Mouse (Mus musculus): ENCODE results near the gene Tsx. TPM values are rescaled to one million over a fixed set of nuclear protein-coding genes. Genes with fewer than 3 reads are reported as not detected.

Tsx gene
- total and polyA plus RNA-seq, 3 experiments, result not detected

DNA sequence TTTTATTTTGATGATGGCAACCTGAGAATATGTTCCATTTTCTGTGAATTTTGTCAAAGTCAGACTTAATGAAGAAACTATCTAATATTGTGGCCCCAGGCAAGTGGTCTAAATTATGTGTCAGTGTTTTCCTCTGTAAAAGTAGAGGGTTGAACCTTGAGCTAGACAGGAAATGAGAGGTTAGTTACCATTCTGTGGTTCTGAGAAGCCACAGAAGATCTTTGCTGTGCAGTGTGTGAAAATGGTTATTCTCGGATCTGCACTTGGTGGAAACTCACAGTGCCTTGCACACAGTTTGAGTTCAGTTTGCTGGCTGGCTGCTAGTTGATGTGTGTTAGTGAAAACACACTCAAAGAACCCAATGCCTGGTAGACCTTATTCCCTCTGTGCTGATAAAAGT, 20.4 kb upstream of the Tsx start:
- TF ChIP-seq HCFC1 (IDR thresholded peaks at IDR 0.05; ENCODE audit: low read depth, low read length), result no peak
- TF ChIP-seq SMC3 (IDR thresholded peaks at IDR 0.05; ENCODE audit: low read depth, low read length), result no peak
- TF ChIP-seq USF1 (IDR thresholded peaks at IDR 0.05; ENCODE audit: low read depth, low read length), result no peak
- no peak for TF ChIP-seq JUND (conservative IDR thresholded peaks at IDR 0.05; ENCODE audit: low read depth, low read length)
- TF ChIP-seq PAX5 (IDR thresholded peaks at IDR 0.05; ENCODE audit: low read length), result no peak
- no peak for TF ChIP-seq GABPA (IDR thresholded peaks at IDR 0.05; ENCODE audit: insufficient replicate concordance, low read depth, low read length)
- TF ChIP-seq CHD2 (IDR thresholded peaks at IDR 0.05; ENCODE audit: low read length), result no peak
- TF ChIP-seq ZKSCAN1 (IDR thresholded peaks at IDR 0.05; ENCODE audit: borderline replicate concordance, low read depth, low read length), result no peak
- TF ChIP-seq EP300 (IDR thresholded peaks at IDR 0.05; ENCODE audit: low read length), result no peak
- no peak for TF ChIP-seq MYC (IDR thresholded peaks at IDR 0.05; ENCODE audit: low read depth, low read length)
- no peak for TF ChIP-seq ELF1 (IDR thresholded peaks at IDR 0.05; ENCODE audit: low read depth, low read length)
- TF ChIP-seq JUN (IDR thresholded peaks at IDR 0.05; ENCODE audit: insufficient read depth, low read depth, low read length), result no peak
- no peak for TF ChIP-seq ZC3H11A (IDR thresholded peaks at IDR 0.05; ENCODE audit: low read depth, low read length)
- no peak for TF ChIP-seq POLR2A (IDR thresholded peaks at IDR 0.05; ENCODE audit: low read depth, low read length)
- TF ChIP-seq CHD1 (IDR thresholded peaks at IDR 0.05; ENCODE audit: low read depth, low read length), result no peak
- TF ChIP-seq ZNF384 (IDR thresholded peaks at IDR 0.05; ENCODE audit: low read depth, low read length), result no peak
- no peak for TF ChIP-seq TCF12 (IDR thresholded peaks at IDR 0.05; ENCODE audit: low read depth, low read length)
- TF ChIP-seq NELFE (IDR thresholded peaks at IDR 0.05; ENCODE audit: low read depth, low read length), result no peak
- Histone ChIP-seq H3K79me2 (replicated peaks; ENCODE audit: control insufficient read depth, extremely low read depth, insufficient read depth, poor library complexity, severe bottlenecking) (no peaks in the 10 kb centered on the region), H3K36me3 (replicated peaks in 1 of 2; ENCODE audit: control insufficient read depth in 1 of 2, insufficient read depth in 1 of 2, low read length in 1 of 2) (no peaks in the 10 kb centered on the region), H3K27ac (ENCODE audit: insufficient read depth, low read depth) (no peak overlapping the region), H3K4me2 (ENCODE audit: insufficient read depth, low read depth, poor library complexity, severe bottlenecking) (peak overlapping the region; percentile 22), H3K9ac (ENCODE audit: insufficient read depth, low read depth) (no peak overlapping the region), H3K4me1 (ENCODE audit: control insufficient read depth in 1 of 2, insufficient read depth in 2 of 2) (peaks cover 0 to 7% of the 10 kb centered on the region in 2 experiments; a peak in 2 of 4 replicates), H3K9me3 (replicated peaks; ENCODE audit: low read length) (no peaks in the 10 kb centered on the region), H3K27me3 (replicated peaks) (no peaks in the 10 kb centered on the region), H3K4me3 (replicated peaks in 1 of 3; ENCODE audit: low read depth in 2 of 3, low read length in 2 of 3, poor library complexity in 1 of 3) (no peak overlapping the region)
- dilution Hi-C loops (cut with MboI; ENCODE audit: extremely low pct_ligation_motif_present, extremely low pct_unique_long_range_greater_than_20kb, low sequenced_read_pairs), result no loop called here
- peak; percentile 8 for DNase-seq (ENCODE audit: extremely low read depth)
- in situ Hi-C loops (cut with MboI; ENCODE audit: low pct_ligation_motif_present, low pct_unique_long_range_greater_than_20kb, low sequenced_read_pairs), result no loop called here

DNA sequence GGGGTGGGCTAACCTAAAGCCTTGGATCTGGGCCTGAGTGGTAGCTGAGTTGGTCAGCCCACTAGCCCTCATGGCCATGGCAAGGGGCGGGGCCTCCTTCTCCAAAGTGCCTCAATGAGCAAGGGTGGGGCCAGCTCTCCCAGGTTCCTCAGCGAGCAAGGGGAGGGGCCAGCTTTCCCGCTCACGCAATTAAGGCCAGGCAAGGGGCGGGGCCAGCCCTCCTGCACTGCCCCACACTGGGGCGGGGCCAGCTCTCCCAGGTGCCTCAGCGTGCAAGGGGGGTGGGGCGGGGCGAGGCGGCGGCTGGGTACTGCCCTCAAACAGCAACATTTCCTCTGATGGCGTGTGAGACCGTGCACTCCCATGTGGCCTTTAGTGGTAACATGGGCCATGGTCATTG, 9.2 kb upstream of the Tsx start:
- dilution Hi-C loops (cut with MboI; ENCODE audit: extremely low pct_ligation_motif_present, extremely low pct_unique_long_range_greater_than_20kb, low sequenced_read_pairs) (no loop called here), in situ Hi-C loops (cut with MboI; ENCODE audit: low pct_ligation_motif_present, low pct_unique_long_range_greater_than_20kb, low sequenced_read_pairs) (no loop called here)
- H3K4me2 ChIP-seq (ENCODE audit: insufficient read depth, low read depth, poor library complexity, severe bottlenecking), result no peak overlapping the region
- no peaks in the 10 kb centered on the region for H3K27me3 ChIP-seq (replicated peaks)
- no peak overlapping the region for H3K4me3 ChIP-seq (replicated peaks in 1 of 3; ENCODE audit: low read depth in 2 of 3, low read length in 2 of 3, poor library complexity in 1 of 3)
- peaks cover 0 to 5% of the 10 kb centered on the region in 2 experiments; a peak in 1 of 4 replicates for H3K4me1 ChIP-seq (ENCODE audit: control insufficient read depth in 1 of 2, insufficient read depth in 2 of 2)
- H3K79me2 ChIP-seq (replicated peaks; ENCODE audit: control insufficient read depth, extremely low read depth, insufficient read depth, poor library complexity, severe bottlenecking), result no peaks in the 10 kb centered on the region
- no peaks in the 10 kb centered on the region for H3K36me3 ChIP-seq (replicated peaks in 1 of 2; ENCODE audit: control insufficient read depth in 1 of 2, insufficient read depth in 1 of 2, low read length in 1 of 2)
- no peak overlapping the region for H3K9ac ChIP-seq (ENCODE audit: insufficient read depth, low read depth)
- no peak for DNase-seq (ENCODE audit: extremely low read depth)
- no peak for TF ChIP-seq NRF1 (IDR thresholded peaks at IDR 0.05; ENCODE audit: low read depth, low read length)
- TF ChIP-seq MAZ (IDR thresholded peaks at IDR 0.05; ENCODE audit: low read depth, low read length), result no peak
- TF ChIP-seq SMC3 (IDR thresholded peaks at IDR 0.05; ENCODE audit: low read depth, low read length), result no peak
- TF ChIP-seq RAD21 (IDR thresholded peaks at IDR 0.05; ENCODE audit: low read depth, low read length), result no peak
- TF ChIP-seq ETS1 (conservative IDR thresholded peaks at IDR 0.05; ENCODE audit: low read depth, low read length), result no peak
- no peak for TF ChIP-seq POLR2A (IDR thresholded peaks at IDR 0.05; ENCODE audit: low read depth, low read length)
- no peak for TF ChIP-seq ELF1 (IDR thresholded peaks at IDR 0.05; ENCODE audit: low read depth, low read length)
- TF ChIP-seq HCFC1 (IDR thresholded peaks at IDR 0.05; ENCODE audit: low read depth, low read length), result no peak
- TF ChIP-seq CHD1 (IDR thresholded peaks at IDR 0.05; ENCODE audit: low read depth, low read length), result no peak
- no peak for TF ChIP-seq CTCF (conservative IDR thresholded peaks at IDR 0.05 in 1 of 2, IDR thresholded peaks at IDR 0.05 in 1 of 2; ENCODE audit: low read depth in 2 of 2, low read length in 2 of 2)
- no peak for TF ChIP-seq JUND (conservative IDR thresholded peaks at IDR 0.05; ENCODE audit: low read depth, low read length)
- TF ChIP-seq CHD2 (IDR thresholded peaks at IDR 0.05; ENCODE audit: low read length), result no peak
- TF ChIP-seq TBP (conservative IDR thresholded peaks at IDR 0.05; ENCODE audit: low read depth, low read length), result no peak
- no peak overlapping the region for H3K27ac ChIP-seq (ENCODE audit: insufficient read depth, low read depth)
- no peaks in the 10 kb centered on the region for H3K9me3 ChIP-seq (replicated peaks; ENCODE audit: low read length)
